Mouse (Mus musculus) bone marrow macrophage, adult 2 months (primary cell): ENCODE measurements around the gene Hist1h2ac. TPM values are rescaled to one million over a fixed set of nuclear protein-coding genes. Genes with fewer than 3 reads are reported as not detected.
"Not testable (repeated sequence)": the region's sequence is repeated elsewhere in the genome, so short reads cannot be mapped to it uniquely, and the experiment has no call there.

ENCODE experiments used
- H3K27ac ChIP-seq: 2 replicates; pipeline ENCODE4 v1.5.1; 2012; ENCODE audit warnings: low read depth, low read length; ENCODE audit not compliant: insufficient read depth
- H3K4me1 ChIP-seq: 2 replicates; pipeline ENCODE4 v1.6.1; 2012; ENCODE audit warnings: low read length; ENCODE audit not compliant: control insufficient read depth, insufficient read depth
- H3K4me3 ChIP-seq: 2 replicates; pipeline ENCODE4 v1.5.1; 2012; ENCODE audit warnings: mild to moderate bottlenecking, low read length, moderate library complexity; ENCODE audit not compliant: insufficient read depth
- CTCF ChIP-seq: IDR thresholded peaks from 2 replicates; pipeline ENCODE4 v1.5.1; 2012; ENCODE audit warnings: low read depth, mild to moderate bottlenecking, low read length, moderate library complexity
- POLR2A ChIP-seq: IDR thresholded peaks from 2 replicates; pipeline ENCODE4 v1.6.1; 2012; ENCODE audit warnings: mild to moderate bottlenecking, low read depth, low read length, borderline replicate concordance
- polyA plus RNA-seq: library from polyadenylated mRNA; stranded (reverse); fragments of >200 nt; gene quantifications from 2 replicates; pipeline ENCODE4 v1.2.4, GENCODE M21; 2012; ENCODE audit not compliant: missing spikeins, insufficient read depth, insufficient read length

The Hist1h2ac gene
- polyA plus RNA-seq: 0.35 and 0.40 TPM in 2 replicates

- TF ChIP-seq CTCF (no peak), POLR2A (no peak)
- H3K27ac ChIP-seq: peak within 1 kb of the TSS; percentile 92
- H3K4me1 ChIP-seq: peaks cover 13% of the 10 kb centered on the region
- peak within 1 kb of the TSS; percentile 68 for H3K4me3 ChIP-seq
These were observed at the start of gene Hist1h2ac, which contains the start of gene Hist1h2bc for GRCm38 (mm10) chr13:23683755-23684281. Gene Hist1h2ac (minus strand): TSS chr13:23683948. Gene Hist1h2bc (plus strand): TSS chr13:23684199.

GRCm38 (mm10) chr13:23732156-23732804 lies 48.5 kb upstream of the Hist1h2ac start:
- TF ChIP-seq CTCF (no peak), POLR2A (no peak)
- Histone ChIP-seq H3K27ac (no peak overlapping the region), H3K4me3 (no peak overlapping the region), H3K4me1 (peaks cover 19% of the 10 kb centered on the region)

DNA sequence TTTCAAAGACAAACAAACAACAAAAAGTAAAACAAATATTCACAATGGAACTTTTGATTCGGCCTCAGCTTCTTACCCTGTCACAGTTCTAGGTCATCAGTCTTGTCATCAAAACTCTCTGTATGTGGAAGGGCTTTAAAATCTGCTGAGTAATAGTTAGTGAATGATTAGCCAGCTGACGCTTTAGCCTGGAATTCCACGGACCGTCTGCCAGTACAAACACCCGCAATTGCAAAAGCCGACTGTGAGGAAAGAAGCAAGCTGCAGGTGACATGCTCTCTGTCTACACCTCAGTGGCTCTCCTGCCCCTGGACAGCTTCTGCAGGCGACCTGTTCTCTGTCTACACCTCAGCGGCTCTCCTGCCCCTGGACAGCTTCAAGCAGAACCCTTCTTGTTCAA lies 46.7 kb upstream of the Hist1h2ac start:
- Histone ChIP-seq H3K4me3 (no peak overlapping the region), H3K4me1 (peaks cover 19% of the 10 kb centered on the region), H3K27ac (no peak overlapping the region)
- TF ChIP-seq POLR2A (no peak), CTCF (no peak)

GRCm38 (mm10) chr13:23729706-23730105 lies 46.0 kb upstream of the Hist1h2ac start:
- Histone ChIP-seq H3K27ac (no peak overlapping the region), H3K4me1 (peaks cover 19% of the 10 kb centered on the region), H3K4me3 (no peak overlapping the region)
- no peak for TF ChIP-seq POLR2A
- no peak for TF ChIP-seq CTCF

DNA sequence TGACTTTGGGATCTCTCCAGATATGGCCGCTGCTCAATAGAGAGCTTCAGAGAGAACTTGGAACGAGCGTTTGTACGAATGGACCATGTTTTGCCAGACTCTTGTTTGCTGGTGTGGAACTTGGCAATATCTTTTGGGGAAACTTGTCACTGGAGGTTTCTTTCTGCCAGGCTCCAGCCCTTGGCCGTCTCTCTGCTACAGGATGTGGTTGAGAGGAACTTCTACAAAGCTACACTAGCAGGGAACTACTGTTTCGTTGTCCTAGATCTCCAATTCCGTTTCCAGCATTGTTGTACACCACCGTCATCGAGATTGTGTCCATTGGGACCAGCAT lies 45.4 kb upstream of the Hist1h2ac start:
- Histone ChIP-seq H3K27ac (no peak overlapping the region; the same call in 1 of the 2 replicates), H3K4me1 (peaks cover 19% of the 10 kb centered on the region), H3K4me3 (no peak overlapping the region)
- no peak for TF ChIP-seq CTCF
- no peak for TF ChIP-seq POLR2A

- TF ChIP-seq POLR2A (no peak), CTCF (no peak)
These were observed 44.9 kb upstream of the Hist1h2ac start for GRCm38 (mm10) chr13:23728472-23729191.

GRCm38 (mm10) chr13:23725213-23725612 lies 41.5 kb upstream of the Hist1h2ac start:
- TF ChIP-seq CTCF: no peak
- TF ChIP-seq POLR2A: no peak
- Histone ChIP-seq H3K27ac (no peak overlapping the region), H3K4me1 (peaks cover 18% of the 10 kb centered on the region), H3K4me3 (no peak overlapping the region)

More at GRCm38 (mm10) chr13:23728472-23729191, 44.9 kb upstream of the Hist1h2ac start:
- H3K27ac ChIP-seq: no peak overlapping the region; the same call in 1 of the 2 replicates
- peaks cover 19% of the 10 kb centered on the region for H3K4me1 ChIP-seq
- H3K4me3 ChIP-seq: no peak overlapping the region

- Histone ChIP-seq H3K4me3 (no peak overlapping the region), H3K4me1 (peaks cover 14% of the 10 kb centered on the region), H3K27ac (no peak overlapping the region)
- no peak for TF ChIP-seq CTCF
- no peak for TF ChIP-seq POLR2A
These were observed 40.5 kb upstream of the Hist1h2ac start for GRCm38 (mm10) chr13:23724239-23724638.

GRCm38 (mm10) chr13:23717593-23718245 lies 34.0 kb upstream of the Hist1h2ac start:
- not testable (repeated sequence) for H3K4me3 ChIP-seq
- Histone ChIP-seq H3K4me1 (peaks cover 23% of the 10 kb centered on the region), H3K27ac (peak overlapping the region; percentile 89)

DNA sequence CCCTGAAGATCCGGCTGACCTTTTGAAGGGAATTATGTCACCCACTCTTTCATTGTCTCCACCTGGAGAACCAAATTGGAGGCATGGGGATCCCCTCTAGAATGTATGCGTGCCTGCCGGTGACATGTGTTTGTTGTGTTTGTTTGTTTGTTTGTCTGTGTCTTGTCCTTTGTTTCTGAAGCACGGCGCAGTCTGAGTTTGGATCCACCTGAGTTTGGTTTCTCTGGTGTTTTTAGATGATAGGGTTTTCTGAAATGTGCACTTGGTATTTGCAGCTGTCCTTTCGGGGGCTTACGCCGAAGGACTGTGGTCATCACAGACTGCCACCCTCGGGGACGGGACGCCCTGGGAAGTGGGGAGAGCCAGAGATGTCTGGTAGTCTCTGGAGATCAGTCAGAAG lies 33.4 kb upstream of the Hist1h2ac start:
- no peak overlapping the region for H3K4me3 ChIP-seq
- peaks cover 26% of the 10 kb centered on the region for H3K4me1 ChIP-seq
- peak overlapping the region; percentile 89 for H3K27ac ChIP-seq
- TF ChIP-seq POLR2A (no peak), CTCF (no peak)
